Mouse (Mus musculus) liver, postnatal 0 days (tissue): Measurements from ENCODE around the gene Myl4. TPM values are rescaled to one million over a fixed set of nuclear protein-coding genes. Genes with fewer than 3 reads are reported as not detected.

Source experiments
- ATAC-seq: fragments of 200-750 bp; cut with Nextera tagmentation; 2 replicates; pipeline ENCODE4 v1.8.0; 2017; ENCODE audit warnings: mild to moderate bottlenecking, moderate library complexity
- DNase-seq: peaks from one replicate; pipeline ENCODE4 v3.0.0-alpha.2; 2016
- H3K27ac ChIP-seq: fragments of 300-500 bp; sonication (generic); 2 replicates; pipeline ENCODE4 v1.5.1; 2014; ENCODE audit warnings: antibody characterized with exemption, moderate library complexity, mild to moderate bottlenecking, low read depth
- H3K27me3 ChIP-seq: fragments of 300-500 bp; sonication (generic); 2 replicates; pipeline ENCODE4 v1.6.1; 2014; ENCODE audit warnings: low read length, control low read depth, mixed read lengths; ENCODE audit not compliant: insufficient read depth
- H3K36me3 ChIP-seq: fragments of 300-500 bp; sonication (generic); replicated peaks from 2 replicates; pipeline ENCODE4 v1.6.1; 2014; ENCODE audit warnings: mild to moderate bottlenecking, control low read depth, low read length, moderate library complexity, mixed read lengths; ENCODE audit not compliant: insufficient read depth
- H3K4me1 ChIP-seq: fragments of 300-500 bp; sonication (generic); 2 replicates; pipeline ENCODE4 v1.6.1; 2014; ENCODE audit warnings: antibody characterized with exemption, mild to moderate bottlenecking, control low read depth; ENCODE audit not compliant: insufficient read depth
- H3K4me2 ChIP-seq: fragments of 300-500 bp; sonication (generic); 2 replicates; pipeline ENCODE4 v1.6.1; 2014; ENCODE audit warnings: low read depth, mild to moderate bottlenecking, low read length, moderate library complexity, mixed read lengths
- H3K4me3 ChIP-seq: fragments of 300-500 bp; sonication (generic); 2 replicates; pipeline ENCODE4 v1.5.1; 2014; ENCODE audit warnings: low read depth, low read length
- H3K9ac ChIP-seq: fragments of 300-500 bp; sonication (generic); replicated peaks from 2 replicates; pipeline ENCODE4 v1.6.1; 2014; ENCODE audit warnings: mild to moderate bottlenecking, moderate library complexity
- H3K9me3 ChIP-seq: fragments of 300-500 bp; sonication (generic); 2 replicates; pipeline ENCODE4 v1.6.1; 2016; ENCODE audit warnings: mild to moderate bottlenecking, control low read depth, low read length, mixed read lengths
- CTCF ChIP-seq: sonication (generic); IDR thresholded peaks from 2 replicates; pipeline ENCODE4 v1.5.1; 2016; ENCODE audit warnings: antibody characterized with exemption, low read depth
- EP300 ChIP-seq: IDR thresholded peaks from 2 replicates; pipeline ENCODE4 v1.6.1; 2016; ENCODE audit warnings: antibody characterized with exemption, low read depth, mild to moderate bottlenecking
- WGBS: fragments of 180-500 bp; shearing (Covaris S2); extraction: QIAGEN DNeasy Blood & Tissue Kit; methylation state at CpG from one replicate; pipeline ENCODE4 v1.1.7; 2014; ENCODE audit not compliant: insufficient replicate concordance; 5-methylcytosine and 5-hydroxymethylcytosine counted together
- polyA plus RNA-seq: library from polyadenylated mRNA; unstranded; fragments of >200 nt; fragmentation: Nextera tagmentation; extraction: Ambion mirVana; gene quantifications from 2 replicates; pipeline ENCODE4 v1.2.1, GENCODE M21; 2015

Gene Myl4
- polyA plus RNA-seq, 1 experiment from 2014 or later = 8.3 TPM

- ATAC-seq (peak; percentile 18; the same call in 1 of the 2 replicates), DNase-seq (no peak)
- WGBS = 41% methylated on average over 6 of the region's 6 CpGs
- Histone ChIP-seq H3K36me3 (no peaks in the 10 kb centered on the region), H3K9me3 (no peaks in the 10 kb centered on the region), H3K4me3 (no peak overlapping the region), H3K27me3 (no peaks in the 10 kb centered on the region), H3K9ac (no peak overlapping the region), H3K27ac (peak overlapping the region; percentile 18; the same call in 1 of the 2 replicates), H3K4me1 (peaks cover 7% of the 10 kb centered on the region; the same call in 1 of the 2 replicates), H3K4me2 (no peak overlapping the region)
- no peak for TF ChIP-seq CTCF
- no peak for TF ChIP-seq EP300
These were observed 74.4 kb downstream of the Myl4 start for GRCm38 (mm10) chr11:104624791-104625391.

- WGBS = 48% methylated on average over 12 of the region's 12 CpGs
- Histone ChIP-seq H3K36me3 (no peaks in the 10 kb centered on the region), H3K9me3 (no peaks in the 10 kb centered on the region), H3K4me3 (no peak overlapping the region), H3K27me3 (no peaks in the 10 kb centered on the region), H3K9ac (no peak overlapping the region), H3K4me2 (no peak overlapping the region), H3K4me1 (peaks cover 7% of the 10 kb centered on the region; the same call in 1 of the 2 replicates), H3K27ac (no peak overlapping the region)
- TF ChIP-seq CTCF = no peak
- no peak for TF ChIP-seq EP300
- ATAC-seq (peak; percentile 43; the same call in 1 of the 2 replicates), DNase-seq (peak; percentile 23)
These were observed 75.3 kb downstream of the Myl4 start for GRCm38 (mm10) chr11:104625453-104626402.

GRCm38 (mm10) chr11:104626635-104627034 lies 76.2 kb downstream of the Myl4 start:
- H3K36me3 ChIP-seq = no peaks in the 10 kb centered on the region
- H3K27me3 ChIP-seq = no peaks in the 10 kb centered on the region
- H3K27ac ChIP-seq = no peak overlapping the region
- no peak for TF ChIP-seq CTCF
- TF ChIP-seq EP300 = no peak
- no peaks in the 10 kb centered on the region for H3K9me3 ChIP-seq
- no peak overlapping the region for H3K4me2 ChIP-seq
- peaks cover 7% of the 10 kb centered on the region; the same call in 1 of the 2 replicates for H3K4me1 ChIP-seq
- ATAC-seq (no peak), DNase-seq (no peak)
- H3K9ac ChIP-seq = no peak overlapping the region
- H3K4me3 ChIP-seq = no peak overlapping the region

DNA sequence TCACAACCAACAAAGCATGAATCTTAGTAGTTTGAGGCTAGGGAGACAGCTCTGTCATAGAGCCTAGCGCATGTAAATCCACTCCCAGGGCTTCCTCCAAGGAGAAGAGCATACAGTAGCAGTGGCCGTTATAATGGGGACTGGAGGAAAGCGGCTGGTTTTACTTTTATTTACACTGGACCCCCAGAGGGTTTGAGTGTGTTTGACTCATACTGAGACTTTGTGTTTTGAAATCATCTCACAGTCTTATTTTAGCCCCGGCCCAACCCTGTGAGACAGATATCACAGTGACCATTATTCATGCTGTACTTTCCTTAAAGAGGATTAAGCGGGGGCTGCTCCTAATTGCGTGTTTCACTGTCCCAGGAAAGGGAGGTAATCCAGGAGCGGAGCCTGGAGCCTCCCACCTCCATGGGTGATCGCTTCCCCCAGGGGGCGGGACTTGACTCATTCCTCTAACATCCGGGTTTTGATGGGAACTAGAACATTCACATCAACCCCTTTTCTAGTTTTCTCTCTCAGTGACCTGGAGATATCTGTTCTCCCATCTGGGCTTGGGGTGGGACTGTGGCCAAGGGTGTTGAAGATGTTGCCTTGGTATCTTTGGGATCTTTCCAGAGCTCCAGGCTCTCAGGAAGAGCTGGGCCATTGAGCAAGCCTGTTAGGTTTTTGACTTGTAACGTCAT lies 77.3 kb downstream of the Myl4 start:
- Histone ChIP-seq H3K4me3 (no peak overlapping the region), H3K27ac (no peak overlapping the region), H3K36me3 (no peaks in the 10 kb centered on the region), H3K4me2 (no peak overlapping the region), H3K9me3 (no peaks in the 10 kb centered on the region), H3K27me3 (no peaks in the 10 kb centered on the region), H3K9ac (no peak overlapping the region), H3K4me1 (peaks cover 7% of the 10 kb centered on the region; the same call in 1 of the 2 replicates)
- TF ChIP-seq CTCF (no peak), EP300 (no peak)
- DNase-seq (no peak), ATAC-seq (no peak)
- 72% methylated on average over 11 of the region's 11 CpGs for WGBS

GRCm38 (mm10) chr11:104628566-104628965 lies 78.1 kb downstream of the Myl4 start:
- no peak overlapping the region for H3K9ac ChIP-seq
- H3K27me3 ChIP-seq = no peaks in the 10 kb centered on the region
- peaks cover 7% of the 10 kb centered on the region; the same call in 1 of the 2 replicates for H3K4me1 ChIP-seq
- H3K9me3 ChIP-seq = no peaks in the 10 kb centered on the region
- no peak for TF ChIP-seq CTCF
- no peak for TF ChIP-seq EP300
- H3K4me2 ChIP-seq = no peak overlapping the region
- DNase-seq (no peak), ATAC-seq (no peak)
- H3K4me3 ChIP-seq = no peak overlapping the region
- no peak overlapping the region for H3K27ac ChIP-seq
- no peaks in the 10 kb centered on the region for H3K36me3 ChIP-seq
- WGBS = 56% methylated on average over 5 of the region's 5 CpGs
